Mouse (Mus musculus) T-helper 2 cell (primary cell): Measurements from ENCODE around the gene Fam186a.

Experiments used
- in situ Hi-C: fragments of 300-600 bp; cut with MboI, MseI; formaldehyde crosslinking; loops from one replicate; pipeline ENCODE4 v1.15.1; 2025; ENCODE audit warnings: high pct_unique_total_duplicates

The Fam186a gene

DNA sequence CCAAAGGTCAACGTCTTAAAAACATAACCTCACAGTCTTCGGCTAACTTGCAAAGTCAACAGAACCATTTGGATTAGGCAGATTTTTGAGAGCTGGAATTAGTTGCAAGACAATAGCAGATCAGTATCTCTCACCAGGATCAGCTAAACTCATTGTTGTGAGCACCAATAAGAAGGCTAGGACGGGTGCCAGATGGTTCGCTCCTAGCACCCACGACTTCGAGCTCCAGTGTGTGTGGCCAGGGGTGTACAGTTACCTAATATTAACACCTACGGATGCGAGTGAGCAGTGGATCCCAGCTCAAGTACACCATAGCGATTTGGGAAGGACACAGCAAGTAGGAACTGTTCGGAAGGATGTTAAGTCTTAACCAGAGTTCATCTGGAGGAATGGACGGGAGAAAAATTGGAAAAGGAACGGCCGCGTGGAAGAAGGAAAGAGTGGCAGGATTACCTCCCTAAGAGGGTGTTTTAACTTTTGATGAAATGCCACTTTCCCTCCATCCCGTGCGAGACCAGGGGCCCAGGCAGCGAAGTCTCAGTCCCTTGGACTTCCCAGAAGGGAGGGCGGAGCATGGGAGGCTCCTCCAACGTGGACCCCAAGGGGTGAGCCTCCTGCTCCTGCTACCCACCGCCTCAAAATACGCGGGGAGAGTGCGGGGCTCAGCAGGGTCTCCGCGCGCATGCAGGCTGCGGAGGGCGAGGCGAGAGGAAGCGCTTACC, 92.1 kb downstream of the Fam186a start:
- in situ Hi-C loops, result no loop called here

DNA sequence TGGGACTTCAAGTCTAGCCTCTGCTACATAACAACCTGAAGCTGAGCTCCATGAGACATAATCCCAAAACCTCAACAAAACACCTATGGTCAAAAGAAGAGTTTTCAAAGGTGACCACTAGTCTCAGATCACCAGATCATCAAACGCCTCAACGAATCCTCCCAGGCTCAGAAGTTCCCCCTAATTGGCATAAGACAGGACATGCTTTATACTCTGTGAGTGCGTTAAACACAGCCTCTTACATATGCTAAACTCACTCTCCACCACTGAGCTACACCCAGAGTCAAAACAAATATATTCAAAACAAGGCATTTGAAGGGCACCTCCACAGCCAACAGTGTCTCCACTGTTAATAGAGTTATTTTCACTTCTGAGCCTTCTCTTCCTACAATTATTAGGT, 94.3 kb downstream of the Fam186a start:
- in situ Hi-C loops, result no loop called here
